Mouse (Mus musculus) mesoderm, embryonic 11.5 days (tissue): Measurements from ENCODE around the gene Pemt.
"Not testable (repeated sequence)": the region's sequence is repeated elsewhere in the genome, so short reads cannot be mapped to it uniquely, and the experiment has no call there.

Source experiments
- DNase-seq: peaks from one replicate; pipeline ENCODE4 v3.0.0-alpha.2; 2012; ENCODE audit warnings: low read depth, low spot score

Pemt gene

DNA sequence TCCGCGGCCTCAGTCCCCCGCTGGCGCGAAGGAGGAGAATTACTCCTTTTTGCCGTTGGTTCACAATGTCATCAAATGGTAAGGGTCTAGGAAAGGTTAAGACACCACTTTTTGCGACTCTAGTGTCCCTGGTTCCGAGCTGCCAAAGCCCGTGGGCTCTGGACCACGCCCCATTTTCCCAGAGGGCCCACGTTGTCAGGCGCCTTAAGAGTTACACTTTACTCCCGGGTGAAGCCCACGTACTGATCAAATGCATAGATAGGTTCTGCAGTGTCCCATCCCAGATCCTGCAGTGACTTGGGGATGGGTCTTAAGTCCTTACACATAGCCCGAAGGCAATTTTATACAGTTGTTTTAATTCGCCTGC is 97.9 kb downstream of the Pemt start:
- peak; percentile 21 for DNase-seq

DNA sequence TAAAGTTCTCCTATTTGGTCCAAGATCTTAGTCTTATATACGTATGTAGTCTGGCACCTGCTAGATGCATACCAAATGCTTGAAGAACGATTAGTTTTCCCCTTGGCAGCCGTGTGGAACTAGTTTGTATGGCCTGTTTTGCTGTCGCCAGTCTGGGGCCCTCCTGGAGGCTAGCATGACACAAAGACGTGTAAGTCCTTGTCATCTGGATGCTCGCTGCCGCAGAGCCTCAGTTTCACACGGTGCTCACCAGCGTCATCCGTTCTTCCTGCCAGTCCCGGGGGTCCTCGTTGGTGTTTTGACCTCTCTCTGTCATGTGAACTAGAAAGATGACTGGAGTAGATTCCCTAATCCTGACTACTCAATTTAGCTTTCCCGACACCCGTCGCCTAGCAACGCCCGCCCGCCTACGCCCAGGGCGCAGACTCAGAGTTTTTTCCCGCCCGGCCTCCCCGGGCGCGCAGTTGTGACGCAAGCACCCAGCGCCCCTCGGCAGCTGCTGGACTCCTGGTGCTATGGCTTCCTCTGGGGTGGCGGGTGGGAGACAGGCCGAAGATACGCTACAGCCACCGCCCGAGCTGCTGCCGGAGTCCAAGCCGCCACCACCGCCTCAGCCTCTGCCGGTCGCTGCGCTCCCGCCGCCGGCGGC is 98.4 kb downstream of the Pemt start, which contains the start of gene Med9:
TSS of gene Med9 (plus strand) at position 455 of the 649 bp plus-strand sequence.
- DNase-seq, result peak; percentile 94

DNA sequence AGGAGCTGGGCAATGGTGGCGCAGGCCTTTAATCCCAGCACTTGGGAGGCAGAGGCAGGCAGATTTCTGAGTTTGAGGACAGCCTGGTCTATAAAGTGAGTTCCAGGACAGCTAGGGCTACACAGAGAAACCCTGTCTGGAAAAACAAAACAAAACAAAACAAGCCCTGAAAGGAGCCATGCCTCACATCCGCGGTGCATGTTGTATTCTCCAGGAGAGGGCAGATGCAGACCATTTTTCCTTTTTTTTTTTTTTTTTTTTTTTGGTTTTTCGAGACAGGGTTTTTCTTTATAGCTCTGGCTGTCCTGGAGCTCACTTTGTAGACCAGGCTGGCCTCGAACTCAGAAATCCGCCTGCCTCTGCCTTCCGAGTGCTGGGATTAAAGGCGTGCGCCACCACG is 101.4 kb downstream of the Pemt start:
- DNase-seq, result not testable (repeated sequence)

DNA sequence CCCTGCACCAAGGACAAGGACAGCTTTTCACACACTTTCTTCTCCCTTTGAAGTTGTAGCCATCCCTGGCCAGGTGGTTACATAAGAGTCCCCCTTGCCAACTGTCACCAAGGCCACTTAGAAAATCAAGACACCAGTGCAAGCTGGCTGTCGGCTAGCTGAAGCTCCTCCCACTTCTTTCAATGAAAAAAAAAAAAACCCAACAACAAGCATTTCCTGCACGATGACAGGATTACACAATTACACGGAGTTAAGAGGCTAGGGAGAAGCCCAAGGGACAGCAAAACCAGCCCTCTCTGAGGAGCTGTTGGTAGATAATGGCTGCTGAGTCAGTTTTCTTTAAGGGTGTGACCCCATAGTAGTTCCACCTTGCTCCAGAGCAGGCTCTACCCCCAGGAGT is 104.9 kb downstream of the Pemt start:
- DNase-seq, result no peak

DNA sequence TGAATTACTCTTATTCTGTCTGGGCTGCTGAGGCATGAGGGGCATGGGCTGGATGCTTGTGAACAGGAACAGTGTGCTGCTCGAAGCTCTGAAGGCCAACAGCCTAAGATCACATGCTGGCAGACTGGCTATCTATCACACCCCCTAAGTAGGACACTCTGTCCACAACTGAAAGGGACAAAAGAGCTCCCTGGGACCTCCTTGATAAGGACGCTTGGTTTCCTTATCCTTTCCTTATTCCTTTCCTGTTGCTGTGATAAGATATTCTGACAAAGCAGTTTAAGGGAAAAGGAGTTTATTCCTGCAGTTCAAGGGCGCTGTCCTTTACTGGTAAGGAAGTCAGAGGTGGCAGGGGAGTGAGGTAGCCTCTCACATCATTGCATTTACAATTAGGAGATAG is 105.6 kb downstream of the Pemt start:
- no peak for DNase-seq

DNA sequence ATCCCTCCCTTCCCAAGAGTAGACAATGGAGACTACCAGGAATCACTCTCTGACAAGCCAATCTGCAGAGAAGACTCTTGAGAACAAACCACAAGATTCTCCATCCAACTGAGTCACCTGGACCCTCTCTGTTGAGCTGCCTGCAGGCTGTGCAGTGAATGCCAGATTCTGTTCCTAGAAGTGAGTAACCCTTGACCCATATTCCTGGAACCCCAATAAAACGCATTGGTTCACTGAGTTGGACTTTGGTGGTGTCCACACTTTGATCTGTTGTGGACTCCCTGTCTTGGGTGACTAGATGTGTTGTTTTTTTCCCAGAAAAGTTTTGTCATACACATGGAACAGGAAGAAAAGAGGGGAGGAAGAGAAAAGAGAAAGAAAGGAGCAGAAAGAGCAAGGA is 106.5 kb downstream of the Pemt start:
- DNase-seq, result no peak

DNA sequence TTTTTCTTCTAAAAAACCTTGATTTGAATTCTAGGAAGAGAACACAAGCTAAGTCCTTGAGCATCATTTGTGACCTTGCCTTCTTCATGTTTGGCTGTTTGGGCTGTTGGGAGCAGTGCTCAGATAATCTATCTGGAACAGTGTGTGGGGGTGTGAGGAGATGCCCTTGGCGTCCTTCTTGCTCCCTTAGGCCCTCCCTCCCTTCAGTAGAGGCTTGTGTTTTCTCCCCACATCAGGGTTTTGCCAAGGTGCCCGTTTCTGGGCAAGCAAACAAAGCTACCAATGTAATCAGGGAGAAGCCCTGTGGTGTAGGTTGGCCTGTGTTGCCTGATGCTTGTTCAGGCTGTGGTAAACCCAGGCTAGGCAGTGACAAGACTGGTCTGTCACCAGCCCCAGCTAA is 108.7 kb downstream of the Pemt start:
- DNase-seq, result no peak

DNA sequence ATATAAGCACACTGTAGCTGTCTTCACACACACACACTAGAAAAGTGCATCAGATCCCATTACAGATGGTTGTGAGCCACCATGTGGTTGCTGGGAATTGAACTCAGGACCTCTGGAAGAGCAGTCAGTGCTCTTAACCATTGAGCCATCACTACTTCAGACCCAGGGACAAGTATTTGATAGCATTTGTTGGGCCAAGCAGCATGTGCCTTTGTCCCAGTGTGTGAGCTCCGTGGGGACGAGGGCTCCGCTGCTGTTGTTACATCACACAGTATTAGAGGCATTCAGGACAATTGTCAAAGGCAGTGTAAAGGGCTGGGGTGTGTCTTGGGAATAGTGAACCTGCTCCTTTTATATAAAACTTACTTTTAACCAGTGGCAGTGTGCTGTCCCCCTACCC is 109.3 kb downstream of the Pemt start:
- DNase-seq, result no peak

DNA sequence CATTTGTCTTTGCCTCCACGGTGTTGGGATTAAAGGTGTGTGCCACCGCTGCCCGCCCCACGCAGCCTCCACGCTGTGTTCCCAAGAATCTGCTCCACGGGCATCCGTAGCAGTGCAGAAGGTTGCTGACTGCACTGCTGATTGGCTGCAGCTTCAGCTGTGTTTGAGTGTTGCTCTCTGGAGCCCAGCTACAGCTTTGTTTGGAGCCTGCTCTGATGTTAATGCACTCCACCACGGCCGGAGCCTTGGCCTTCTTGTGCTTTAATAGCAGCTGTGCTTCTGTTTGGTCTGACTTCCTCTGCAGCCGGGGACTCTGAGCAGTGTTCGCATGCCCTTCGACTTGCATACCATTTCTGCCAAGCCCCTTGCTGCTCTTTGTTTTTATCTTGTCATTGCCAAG is 112.3 kb downstream of the Pemt start:
- DNase-seq, result no peak

DNA sequence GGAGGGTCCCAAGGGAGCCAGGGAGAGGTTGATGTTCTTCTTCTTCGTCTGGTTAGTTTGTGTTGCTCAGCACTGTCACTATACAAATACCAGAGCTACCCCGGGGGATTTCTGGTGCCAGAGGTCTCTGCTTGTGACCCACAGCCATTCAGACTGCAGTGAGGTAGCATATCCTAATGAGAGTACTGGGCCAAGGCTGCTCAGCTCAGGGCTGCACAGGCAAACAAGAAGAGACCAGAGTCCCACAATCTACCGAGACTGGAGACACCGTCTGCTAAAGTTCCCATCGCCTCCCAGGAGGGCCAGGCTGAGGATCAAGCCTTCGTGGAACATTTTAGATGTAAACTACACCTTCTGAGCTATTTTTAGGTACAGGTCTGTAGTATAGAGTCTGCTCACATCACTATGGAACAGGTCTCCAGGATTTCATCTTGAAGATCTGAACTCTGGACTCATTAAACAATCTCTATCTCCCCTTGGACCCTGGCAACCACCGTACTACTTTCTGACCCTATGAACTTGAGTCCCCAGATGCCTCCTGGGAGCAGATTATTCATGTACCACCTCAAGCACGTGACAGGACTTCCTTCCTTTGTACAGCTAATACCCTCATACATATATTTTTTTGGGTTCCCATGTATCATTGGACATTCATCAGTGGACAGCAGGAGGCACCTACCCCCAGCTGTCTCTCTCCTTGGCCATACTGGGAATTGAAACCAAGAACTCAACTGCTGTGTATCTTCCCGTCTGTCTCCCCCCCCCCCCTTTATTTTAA is 113.5 kb downstream of the Pemt start:
- no peak for DNase-seq

DNA sequence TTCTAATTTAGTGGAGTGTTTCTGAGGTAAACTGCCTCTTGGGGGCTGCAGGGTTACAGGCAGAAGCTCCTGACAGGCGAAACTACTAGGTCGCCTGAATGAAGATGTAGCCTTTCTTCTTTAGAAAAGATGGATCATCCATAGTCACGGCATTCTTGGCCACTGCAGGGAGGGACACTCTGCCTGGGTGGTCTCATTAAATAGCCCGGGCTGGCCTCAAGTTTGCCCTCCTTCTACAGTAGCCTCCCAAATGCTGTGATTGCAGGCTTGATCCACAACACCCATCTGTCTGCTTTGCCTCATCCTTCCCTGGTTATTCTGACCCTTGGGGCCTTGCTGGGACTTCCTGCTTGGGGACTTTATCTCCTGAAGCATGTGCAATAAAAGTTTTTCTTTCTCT is 116.3 kb downstream of the Pemt start:
- no peak for DNase-seq

DNA sequence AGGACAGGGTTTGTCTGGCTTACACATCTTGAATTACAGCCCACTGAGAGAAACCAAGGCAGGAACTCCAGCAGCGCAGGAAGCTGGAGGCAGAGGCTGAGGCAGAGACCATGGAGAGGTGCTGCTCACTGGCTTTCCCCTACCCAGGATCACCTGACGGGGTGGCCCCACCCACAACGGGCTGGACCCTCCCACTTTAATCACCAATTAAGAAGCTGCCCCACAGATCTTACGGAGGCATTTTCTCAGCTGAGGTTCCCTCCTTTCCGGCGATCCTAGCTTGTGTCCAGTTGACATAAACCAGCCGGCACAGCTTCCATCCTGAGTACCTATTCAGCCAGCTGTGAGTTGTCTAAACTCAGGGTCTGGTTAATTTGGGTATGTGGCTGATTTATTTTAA is 125.0 kb downstream of the Pemt start:
- DNase-seq, result peak; percentile 38
